Mouse (Mus musculus): Measurements from ENCODE around the gene Il6st. TPM values are rescaled to one million over a fixed set of nuclear protein-coding genes. Genes with fewer than 3 reads are reported as not detected.

The Il6st gene
- total and polyA plus RNA-seq, 3 experiments: 39.0 to 256 (median 204) TPM

DNA sequence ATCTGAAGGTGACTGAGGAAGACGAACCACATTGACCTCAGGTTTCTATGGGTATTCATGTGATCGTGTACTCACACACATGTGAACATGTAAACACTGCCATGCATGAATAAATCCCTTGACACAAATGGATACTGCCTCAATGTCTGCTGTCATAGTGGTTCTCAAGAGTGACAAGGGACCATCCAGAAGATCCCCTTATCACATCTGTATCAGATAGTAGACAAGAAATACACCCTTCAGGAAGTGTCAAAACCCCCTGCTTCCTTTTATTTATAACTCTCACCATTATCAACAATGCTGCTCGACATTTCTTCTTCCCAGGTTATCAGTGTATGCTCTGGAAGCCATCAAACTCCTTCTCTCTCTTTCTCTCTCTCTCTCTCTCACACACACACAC is 13.7 kb upstream of the Il6st start:
- Histone ChIP-seq H3K4me3 (no peak overlapping the region), H3K27ac (no peak overlapping the region), H3K79me2 (replicated peaks; ENCODE audit: control insufficient read depth, insufficient read depth, low read length) (no peaks in the 10 kb centered on the region), H3K36me3 (ENCODE audit: control insufficient read depth, insufficient read depth, low read length) (no peaks in the 10 kb centered on the region), H3K27me3 (ENCODE audit: control insufficient read depth, insufficient read depth, low read length) (no peaks in the 10 kb centered on the region), H3K4me1 (ENCODE audit: control insufficient read depth, insufficient read depth, low read length) (peaks cover 3% of the 10 kb centered on the region), H3K9ac (ENCODE audit: low read depth, low read length) (no peak overlapping the region)
- WGBS: 49% methylated on average over 3 of the region's 3 CpGs
- intact Hi-C loops (cut with DNase I): no loop called here
- no peak for TF ChIP-seq CTCF (IDR thresholded peaks at IDR 0.05)
- TF ChIP-seq EP300 (IDR thresholded peaks at IDR 0.05; ENCODE audit: insufficient read depth, low read depth, low read length): no peak
- TF ChIP-seq POLR2A (IDR thresholded peaks at IDR 0.05; ENCODE audit: insufficient read depth, low read depth, low read length): no peak
- DNase-seq: no peak

DNA sequence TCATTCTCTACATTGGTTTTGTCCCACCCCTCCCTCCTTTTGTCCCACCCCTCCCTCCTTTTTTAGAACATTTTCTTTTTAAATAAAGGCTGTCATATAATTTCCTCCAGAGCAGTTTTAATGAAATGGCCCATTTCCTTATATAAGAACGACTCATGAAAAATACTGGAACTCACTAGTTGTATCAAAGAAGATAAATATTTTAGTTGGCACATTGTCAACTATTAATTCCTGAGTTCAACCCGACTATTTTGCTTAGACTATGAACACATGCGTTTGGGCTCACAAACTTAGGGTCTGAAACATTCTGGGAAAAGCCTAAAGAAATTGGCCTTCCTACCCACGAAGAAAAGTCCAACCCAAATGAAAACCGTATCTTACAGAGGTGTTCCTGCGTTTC is 6.5 kb upstream of the Il6st start:
- Histone ChIP-seq H3K27ac (no peak overlapping the region), H3K27me3 (ENCODE audit: control insufficient read depth, insufficient read depth, low read length) (no peaks in the 10 kb centered on the region), H3K36me3 (ENCODE audit: control insufficient read depth, insufficient read depth, low read length) (no peaks in the 10 kb centered on the region), H3K9ac (ENCODE audit: low read depth, low read length) (no peak overlapping the region), H3K4me1 (ENCODE audit: control insufficient read depth, insufficient read depth, low read length) (peaks cover 3% of the 10 kb centered on the region), H3K4me3 (no peak overlapping the region), H3K79me2 (replicated peaks; ENCODE audit: control insufficient read depth, insufficient read depth, low read length) (no peaks in the 10 kb centered on the region)
- no peak for DNase-seq
- intact Hi-C loops (cut with DNase I): no loop called here
- TF ChIP-seq EP300 (IDR thresholded peaks at IDR 0.05; ENCODE audit: insufficient read depth, low read depth, low read length) (no peak), CTCF (IDR thresholded peaks at IDR 0.05) (no peak), POLR2A (IDR thresholded peaks at IDR 0.05; ENCODE audit: insufficient read depth, low read depth, low read length) (no peak)
- WGBS: 38% methylated on average over 6 of the region's 6 CpGs

DNA sequence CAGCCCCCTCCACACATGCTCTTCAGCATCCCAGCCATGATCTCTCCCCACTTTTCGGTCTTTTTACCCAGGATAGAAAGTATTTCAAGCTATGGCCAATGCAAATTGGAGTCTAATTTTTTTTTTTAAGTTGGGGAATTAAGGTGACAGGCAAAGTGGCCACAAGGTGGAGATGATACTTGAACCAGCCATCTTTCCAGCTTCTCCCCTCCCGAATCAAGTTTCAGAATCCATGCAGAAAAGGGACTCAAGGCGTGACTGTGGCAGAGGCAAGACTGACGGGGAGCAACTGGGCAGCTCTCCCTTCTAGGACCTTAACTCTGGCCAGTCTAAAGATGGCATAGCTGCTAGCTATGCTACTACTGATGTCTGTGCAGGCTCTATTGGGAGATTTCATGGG is 5.9 kb upstream of the Il6st start:
- Histone ChIP-seq H3K36me3 (ENCODE audit: control insufficient read depth, insufficient read depth, low read length) (peaks cover 1% of the 10 kb centered on the region), H3K4me1 (ENCODE audit: control insufficient read depth, insufficient read depth, low read length) (peaks cover 3% of the 10 kb centered on the region), H3K4me3 (no peak overlapping the region), H3K79me2 (replicated peaks; ENCODE audit: control insufficient read depth, insufficient read depth, low read length) (no peaks in the 10 kb centered on the region), H3K9ac (ENCODE audit: low read depth, low read length) (no peak overlapping the region), H3K27me3 (ENCODE audit: control insufficient read depth, insufficient read depth, low read length) (no peaks in the 10 kb centered on the region), H3K27ac (no peak overlapping the region)
- TF ChIP-seq CTCF (IDR thresholded peaks at IDR 0.05) (no peak), POLR2A (IDR thresholded peaks at IDR 0.05; ENCODE audit: insufficient read depth, low read depth, low read length) (no peak), EP300 (IDR thresholded peaks at IDR 0.05; ENCODE audit: insufficient read depth, low read depth, low read length) (no peak)
- 92% methylated on average over 4 of the region's 4 CpGs for WGBS
- no peak for DNase-seq
- intact Hi-C loops (cut with DNase I): no loop called here

DNA sequence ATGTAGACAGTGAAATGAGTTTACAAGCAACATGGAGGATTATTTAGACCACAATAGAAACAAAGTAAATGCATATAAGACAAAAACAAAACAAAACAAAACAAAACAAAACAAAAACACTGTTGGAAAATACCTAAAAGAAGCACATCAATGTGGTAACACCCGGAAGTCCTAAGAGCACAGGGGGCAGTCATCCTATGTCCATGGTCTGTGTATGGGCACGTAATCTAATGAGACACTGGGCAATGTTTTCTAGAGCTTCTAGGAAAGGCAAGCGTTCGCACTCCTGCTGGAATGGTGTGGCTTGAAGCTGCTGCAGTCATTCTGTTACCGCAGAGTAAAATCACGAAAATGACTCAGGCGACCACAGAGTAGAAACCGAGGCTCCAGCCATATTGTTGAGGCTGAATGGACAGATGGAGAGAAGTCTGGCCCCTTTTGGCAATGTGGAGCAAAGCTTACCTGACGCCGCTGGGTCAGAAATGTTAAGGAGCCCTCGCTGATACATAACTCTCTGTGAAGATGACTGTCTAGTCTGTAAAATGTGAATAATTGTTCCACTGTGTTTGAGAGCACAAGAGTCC is 5.3 kb upstream of the Il6st start:
- Histone ChIP-seq H3K79me2 (replicated peaks; ENCODE audit: control insufficient read depth, insufficient read depth, low read length) (no peaks in the 10 kb centered on the region), H3K27me3 (ENCODE audit: control insufficient read depth, insufficient read depth, low read length) (no peaks in the 10 kb centered on the region), H3K4me1 (ENCODE audit: control insufficient read depth, insufficient read depth, low read length) (peaks cover 3% of the 10 kb centered on the region), H3K36me3 (ENCODE audit: control insufficient read depth, insufficient read depth, low read length) (peaks cover 2% of the 10 kb centered on the region), H3K27ac (no peak overlapping the region), H3K4me3 (no peak overlapping the region), H3K9ac (ENCODE audit: low read depth, low read length) (no peak overlapping the region)
- no peak for DNase-seq
- intact Hi-C loops (cut with DNase I): no loop called here
- 96% methylated on average over 11 of the region's 11 CpGs for WGBS
- TF ChIP-seq EP300 (IDR thresholded peaks at IDR 0.05; ENCODE audit: insufficient read depth, low read depth, low read length): no peak
- TF ChIP-seq POLR2A (IDR thresholded peaks at IDR 0.05; ENCODE audit: insufficient read depth, low read depth, low read length): no peak
- no peak for TF ChIP-seq CTCF (IDR thresholded peaks at IDR 0.05)

DNA sequence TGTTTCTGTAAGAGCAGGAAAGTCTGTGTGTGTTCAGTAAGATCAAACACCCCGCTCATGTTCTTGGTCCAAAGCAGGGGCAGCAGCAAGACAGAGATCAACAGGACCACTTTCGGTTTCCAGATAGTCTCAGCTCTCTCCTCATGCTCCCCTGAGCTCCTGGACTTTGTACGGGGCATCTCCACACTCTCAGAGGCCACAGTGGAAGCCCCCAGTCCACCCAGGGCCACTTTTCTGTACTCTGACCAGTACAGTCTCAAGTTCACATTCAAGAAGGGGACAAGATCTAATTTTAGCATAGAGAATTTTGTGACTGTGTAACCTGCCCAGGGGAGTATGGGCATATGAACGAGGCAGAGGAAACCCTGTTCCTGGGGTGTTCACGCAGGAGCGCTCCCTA is 3.9 kb upstream of the Il6st start:
- no peak for DNase-seq
- H3K36me3 ChIP-seq (ENCODE audit: control insufficient read depth, insufficient read depth, low read length): peaks cover 2% of the 10 kb centered on the region

DNA sequence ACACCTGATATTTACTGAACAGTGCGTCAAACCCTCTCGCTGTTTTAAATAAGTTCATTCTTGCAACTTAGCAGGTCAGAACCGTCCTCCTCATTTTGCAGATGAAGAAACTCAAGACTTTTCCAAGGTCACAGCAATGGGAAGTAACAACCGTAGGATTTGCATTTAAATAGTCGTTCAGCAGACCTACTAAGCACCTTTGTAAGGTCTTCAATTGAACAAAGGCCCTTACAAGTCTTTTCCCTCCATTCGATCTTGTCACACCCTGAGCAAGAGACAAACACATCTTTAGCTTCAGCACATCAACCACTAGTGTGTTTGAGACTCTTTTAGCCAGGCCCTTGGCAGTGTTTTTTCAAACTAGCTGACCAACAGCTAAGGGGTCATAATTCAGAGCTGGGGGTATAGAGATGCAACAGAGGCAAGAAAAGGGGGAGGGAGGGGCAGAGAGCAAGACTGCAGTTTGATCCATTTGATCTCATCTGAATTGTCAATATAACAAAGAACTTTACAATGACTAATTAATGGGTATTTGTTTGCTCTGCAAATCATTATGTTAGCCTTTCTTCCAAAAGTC is 1.4 kb upstream of the Il6st start:
- TF ChIP-seq EP300 (IDR thresholded peaks at IDR 0.05; ENCODE audit: insufficient read depth, low read depth, low read length) (no peak), POLR2A (IDR thresholded peaks at IDR 0.05; ENCODE audit: insufficient read depth, low read depth, low read length) (no peak), CTCF (IDR thresholded peaks at IDR 0.05) (no peak)
- Histone ChIP-seq H3K79me2 (replicated peaks; ENCODE audit: control insufficient read depth, insufficient read depth, low read length) (peaks cover 2% of the 10 kb centered on the region), H3K4me3 (no peak overlapping the region), H3K9ac (ENCODE audit: low read depth, low read length) (no peak overlapping the region), H3K36me3 (ENCODE audit: control insufficient read depth, insufficient read depth, low read length) (peaks cover 6% of the 10 kb centered on the region), H3K27ac (no peak overlapping the region), H3K4me1 (ENCODE audit: control insufficient read depth, insufficient read depth, low read length) (peaks cover 8% of the 10 kb centered on the region), H3K27me3 (ENCODE audit: control insufficient read depth, insufficient read depth, low read length) (no peaks in the 10 kb centered on the region)
- intact Hi-C loops (cut with DNase I): loop anchor here (5.0 to 10.0 kb wide), 2 partner anchors 658 to 970 kb away; partner anchors contain the start of genes Gpbp1 and Map3k1
- no peak for DNase-seq
- 87% methylated on average over 6 of the region's 6 CpGs for WGBS

More for the DNA sequence above, 3.9 kb upstream of the Il6st start:
- Histone ChIP-seq H3K9ac (ENCODE audit: low read depth, low read length) (no peak overlapping the region), H3K27ac (no peak overlapping the region), H3K4me3 (no peak overlapping the region), H3K4me1 (ENCODE audit: control insufficient read depth, insufficient read depth, low read length) (no peaks in the 10 kb centered on the region), H3K79me2 (replicated peaks; ENCODE audit: control insufficient read depth, insufficient read depth, low read length) (no peaks in the 10 kb centered on the region), H3K27me3 (ENCODE audit: control insufficient read depth, insufficient read depth, low read length) (no peaks in the 10 kb centered on the region)
- 44% methylated on average over 6 of the region's 6 CpGs for WGBS
- intact Hi-C loops (cut with DNase I): loop anchor here (5.0 to 10.0 kb wide), 2 partner anchors 655 to 968 kb away; partner anchors contain the start of genes Gpbp1 and Map3k1
- TF ChIP-seq POLR2A (IDR thresholded peaks at IDR 0.05; ENCODE audit: insufficient read depth, low read depth, low read length): no peak
- no peak for TF ChIP-seq CTCF (IDR thresholded peaks at IDR 0.05)
- TF ChIP-seq EP300 (IDR thresholded peaks at IDR 0.05; ENCODE audit: insufficient read depth, low read depth, low read length): no peak

All from heart, adult 2 months (tissue).